Mouse (Mus musculus) heart, embryonic 16.5 days (tissue): ENCODE measurements around the gene Tacc3. TPM values are rescaled to one million over a fixed set of nuclear protein-coding genes. Genes with fewer than 3 reads are reported as not detected.

ENCODE experiments used
- ATAC-seq: fragments of 200-750 bp; cut with Nextera tagmentation; replicated peaks from 2 replicates; pipeline ENCODE4 v1.8.0; 2017; ENCODE audit warnings: moderate number of reproducible peaks; ENCODE audit not compliant: insufficient read depth, low FRiP score; ENCODE audit errors: extremely low read depth
- H3K27ac ChIP-seq: fragments of 300-500 bp; sonication (generic); 2 replicates; pipeline ENCODE4 v1.5.1; 2014; ENCODE audit warnings: mild to moderate bottlenecking, low read length, control low read depth, moderate library complexity
- H3K27me3 ChIP-seq: fragments of 300-500 bp; sonication (generic); 2 replicates; pipeline ENCODE4 v1.6.1; 2014; ENCODE audit warnings: low read length, mixed read lengths; ENCODE audit not compliant: control insufficient read depth, insufficient read depth
- H3K36me3 ChIP-seq: fragments of 300-500 bp; sonication (generic); 2 replicates; pipeline ENCODE4 v1.6.1; 2014; ENCODE audit not compliant: control insufficient read depth, insufficient read depth
- H3K4me1 ChIP-seq: fragments of 300-500 bp; sonication (generic); 2 replicates; pipeline ENCODE4 v1.6.1; 2014; ENCODE audit warnings: low read length, mixed read lengths; ENCODE audit not compliant: control insufficient read depth, insufficient read depth
- H3K4me2 ChIP-seq: fragments of 300-500 bp; sonication (generic); 2 replicates; pipeline ENCODE4 v1.6.1; 2014; ENCODE audit warnings: low read depth, mild to moderate bottlenecking, control low read depth, low read length
- H3K4me3 ChIP-seq: fragments of 300-500 bp; sonication (generic); 2 replicates; pipeline ENCODE4 v1.5.1; 2014; ENCODE audit warnings: mild to moderate bottlenecking, control low read depth, low read length
- H3K9ac ChIP-seq: fragments of 300-500 bp; sonication (generic); 2 replicates; pipeline ENCODE4 v1.6.1; 2014; ENCODE audit warnings: low read length, control low read depth
- H3K9me3 ChIP-seq: fragments of 300-500 bp; sonication (generic); replicated peaks from 2 replicates; pipeline ENCODE4 v1.6.1; 2016; ENCODE audit warnings: low read length; ENCODE audit not compliant: control insufficient read depth
- WGBS: fragments of 180-500 bp; shearing (Covaris S2); extraction: QIAGEN DNeasy Blood & Tissue Kit; methylation state at CpG from one replicate; pipeline ENCODE4 v1.1.7; 2014; 5-methylcytosine and 5-hydroxymethylcytosine counted together
- polyA plus RNA-seq: library from polyadenylated mRNA; unstranded; fragments of >200 nt; fragmentation: Nextera tagmentation; extraction: Ambion mirVana; gene quantifications from 2 replicates; pipeline ENCODE4 v1.2.1, GENCODE M21; 2015

Tacc3 gene
- polyA plus RNA-seq, 1 experiment from 2014 or later: 122 TPM

- peak overlapping the region; percentile 60 for H3K4me3 ChIP-seq
- H3K27ac ChIP-seq: no peak overlapping the region
- H3K4me2 ChIP-seq: peak overlapping the region; percentile 98
Observed at GRCm38 (mm10) chr5:33722266-33723018, 64.5 kb downstream of the Tacc3 start.

DNA sequence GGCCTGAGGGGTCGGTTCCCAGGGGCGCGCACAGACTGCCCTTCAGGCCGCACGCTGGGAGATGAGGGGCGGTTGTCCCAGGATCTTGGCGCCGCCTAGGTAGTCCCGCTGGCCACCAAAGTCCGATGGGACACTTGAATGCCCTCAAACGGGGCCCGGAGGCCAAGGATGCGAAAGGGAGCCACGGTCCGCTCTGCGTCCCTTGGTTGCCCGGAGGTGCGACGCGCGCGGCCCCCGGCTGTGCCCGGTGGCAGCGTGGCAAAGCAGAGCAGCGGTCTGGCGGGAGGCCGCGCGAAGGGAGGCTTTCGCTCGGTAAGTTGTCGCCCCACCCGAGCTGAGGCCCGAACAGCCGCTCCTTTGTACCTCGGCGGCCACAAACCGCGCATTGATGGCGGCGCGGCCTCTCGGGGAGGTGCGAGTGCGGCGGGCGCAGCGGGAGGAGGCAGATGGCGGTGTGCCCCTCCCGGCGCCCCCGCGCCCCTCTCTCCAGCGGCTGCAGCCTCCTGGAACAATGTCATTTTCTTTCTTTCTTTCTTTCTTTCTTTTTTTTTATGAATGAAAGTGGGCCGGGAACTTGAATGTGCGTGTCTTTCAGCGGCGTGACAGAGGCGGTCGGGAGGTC is 65.2 kb downstream of the Tacc3 start:
- Histone ChIP-seq H3K27me3 (peaks cover 25% of the 10 kb centered on the region), H3K36me3 (no peaks in the 10 kb centered on the region), H3K27ac (no peak overlapping the region), H3K9ac (peak overlapping the region; percentile 73), H3K4me2 (peak overlapping the region; percentile 98), H3K4me1 (peaks cover 14% of the 10 kb centered on the region), H3K4me3 (peak overlapping the region; percentile 60), H3K9me3 (no peaks in the 10 kb centered on the region)
- ATAC-seq: no peak
- WGBS: 1% methylated on average over 61 of the region's 61 CpGs

More at GRCm38 (mm10) chr5:33722266-33723018, 64.5 kb downstream of the Tacc3 start:
- ATAC-seq: no peak; the same call in 1 of the 2 replicates
- Histone ChIP-seq H3K4me1 (peaks cover 14% of the 10 kb centered on the region), H3K9me3 (no peaks in the 10 kb centered on the region), H3K9ac (peak overlapping the region; percentile 73), H3K27me3 (peaks cover 25% of the 10 kb centered on the region), H3K36me3 (no peaks in the 10 kb centered on the region)
- under 1% methylated on average over 53 of the region's 53 CpGs for WGBS

DNA sequence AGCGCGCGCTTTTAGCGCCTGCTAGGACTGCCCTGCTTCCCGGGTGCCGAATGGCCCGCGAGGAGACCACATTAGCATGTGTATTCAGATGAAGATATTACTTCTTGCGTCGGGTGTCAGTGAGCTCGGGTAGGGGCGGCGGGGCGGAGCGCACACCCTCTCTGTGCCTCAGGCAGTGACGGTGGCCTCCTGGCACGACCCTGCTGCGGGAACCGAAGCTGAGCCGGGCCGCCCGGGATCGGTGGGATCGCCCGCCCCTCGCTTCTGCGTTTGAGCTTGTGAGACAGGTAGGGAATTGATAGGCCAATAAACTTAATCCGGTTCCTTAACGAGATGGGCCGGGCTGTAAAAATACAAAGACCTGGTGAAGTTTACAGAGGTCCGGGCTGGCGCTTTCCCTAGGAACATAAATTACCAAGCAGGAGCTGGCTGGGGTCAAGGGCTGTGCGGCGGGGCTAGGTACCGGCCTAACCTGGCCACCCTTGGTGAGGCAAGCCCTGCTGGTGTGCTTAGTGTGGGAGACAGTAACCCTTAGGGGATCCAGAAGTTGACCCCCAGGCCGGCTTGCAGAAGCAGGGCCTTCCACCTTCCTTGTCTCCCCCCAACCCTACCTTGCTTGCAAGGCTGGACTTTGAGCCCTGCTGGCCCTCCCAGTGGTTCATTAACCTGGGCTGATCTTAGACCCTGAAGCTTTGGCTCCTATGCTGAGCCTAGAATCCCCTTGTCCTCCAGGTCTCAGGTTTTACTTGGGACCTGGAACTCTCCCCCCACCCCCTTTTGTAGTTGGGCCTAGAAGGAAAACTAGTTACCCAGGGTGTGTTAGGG is 65.9 kb downstream of the Tacc3 start:
- WGBS: 19% methylated on average over 36 of the region's 36 CpGs
- Histone ChIP-seq H3K9ac (peak overlapping the region; percentile 73), H3K4me2 (peak overlapping the region; percentile 98)

DNA sequence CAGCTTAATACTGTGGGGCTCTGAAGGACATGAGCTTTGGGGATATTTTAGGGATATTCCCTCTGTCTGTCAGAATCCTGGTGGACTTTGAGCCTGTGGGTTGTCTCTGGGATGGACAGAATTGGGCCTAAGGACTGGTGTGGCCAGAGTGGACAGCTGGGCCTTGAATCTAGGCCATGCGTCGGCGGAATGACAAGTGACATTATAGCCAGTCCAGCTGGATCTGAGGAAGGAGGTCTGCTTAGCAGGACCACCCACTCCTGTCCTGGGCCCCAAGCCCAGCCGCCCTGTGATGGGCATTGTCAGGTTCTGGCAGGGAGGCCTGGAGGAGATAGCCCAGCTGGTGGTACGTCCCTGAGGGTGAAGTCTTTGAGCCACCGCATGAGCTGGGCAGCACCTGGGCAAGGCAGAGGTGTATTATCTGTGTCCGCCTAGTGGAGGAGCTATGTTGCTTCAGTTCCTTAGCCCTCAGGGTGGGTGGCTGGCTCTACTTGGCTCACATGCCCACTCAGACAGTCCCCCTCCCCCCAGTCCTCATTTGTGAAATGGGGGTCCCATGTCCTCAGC is 68.2 kb downstream of the Tacc3 start:
- Histone ChIP-seq H3K27me3 (peaks cover 22% of the 10 kb centered on the region), H3K27ac (no peak overlapping the region), H3K36me3 (no peaks in the 10 kb centered on the region), H3K4me2 (no peak overlapping the region), H3K4me3 (no peak overlapping the region), H3K4me1 (peaks cover 10% of the 10 kb centered on the region), H3K9ac (no peak overlapping the region), H3K9me3 (no peaks in the 10 kb centered on the region)
- WGBS: 84% methylated on average over 7 of the region's 7 CpGs
- no peak for ATAC-seq

More for the DNA sequence above, 65.9 kb downstream of the Tacc3 start:
- Histone ChIP-seq H3K9me3 (no peaks in the 10 kb centered on the region), H3K4me3 (peak overlapping the region; percentile 60), H3K4me1 (peaks cover 14% of the 10 kb centered on the region), H3K27me3 (peaks cover 25% of the 10 kb centered on the region), H3K36me3 (no peaks in the 10 kb centered on the region), H3K27ac (no peak overlapping the region)
- ATAC-seq: no peak

DNA sequence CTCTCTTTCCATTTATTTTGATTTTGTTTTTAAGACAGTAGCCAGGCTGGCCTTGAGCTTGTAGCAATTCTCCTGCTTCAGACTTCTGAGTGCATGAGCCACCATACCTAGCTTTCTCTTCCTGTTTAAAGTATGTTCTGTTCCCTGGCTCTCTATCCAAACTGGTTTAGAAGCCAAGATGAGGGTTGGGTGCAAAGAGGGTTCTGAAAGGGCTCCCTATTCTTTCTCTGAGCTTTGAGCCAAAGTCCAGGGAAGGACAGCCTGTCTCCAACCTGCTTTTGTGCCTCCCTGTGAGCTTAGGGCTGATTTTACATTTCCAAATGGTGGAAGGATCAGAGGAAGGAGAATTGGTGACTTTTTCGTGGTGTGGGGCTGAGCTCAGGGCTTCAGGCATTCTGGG is 69.0 kb downstream of the Tacc3 start:
- Histone ChIP-seq H3K27me3 (peaks cover 22% of the 10 kb centered on the region), H3K9me3 (no peaks in the 10 kb centered on the region), H3K36me3 (no peaks in the 10 kb centered on the region), H3K27ac (no peak overlapping the region), H3K9ac (no peak overlapping the region), H3K4me3 (no peak overlapping the region), H3K4me1 (peaks cover 8% of the 10 kb centered on the region), H3K4me2 (no peak overlapping the region)
- no peak for ATAC-seq
- 76% methylated on average over 1 of the region's 1 CpGs for WGBS

Other genes starting within 250 kb of the Tacc3 start
- gene Nkx1-1, start 224.2 kb upstream of the Tacc3 start, polyA plus RNA-seq: not detected in 2 replicates
- 52.2 and 56.2 TPM in 2 replicates for gene Fam53a, start 28.5 kb upstream of the Tacc3 start, polyA plus RNA-seq
- 0.65 and 1.00 TPM in 2 replicates for gene Gm9903, start 28.2 kb upstream of the Tacc3 start, polyA plus RNA-seq
- 119 and 138 TPM in 2 replicates for gene Slbp, start 5.6 kb upstream of the Tacc3 start, polyA plus RNA-seq
- gene Tmem129, start 288 bp downstream of the Tacc3 start, polyA plus RNA-seq: 37.1 and 37.4 TPM in 2 replicates
- gene Fgfr3, start 63.5 kb downstream of the Tacc3 start, polyA plus RNA-seq: 3.9 and 8.8 TPM in 2 replicates
- gene Letm1, start 124.7 kb downstream of the Tacc3 start, polyA plus RNA-seq: 45.8 and 52.4 TPM in 2 replicates
- gene Nsd2, start 162.6 kb downstream of the Tacc3 start, polyA plus RNA-seq: 24.3 and 28.1 TPM in 2 replicates